Mouse (Mus musculus): ENCODE measurements at regions not wholly inside any gene's neighbourhood (a gene's known extent, or its start where the extent isn't known, plus 50 kb on each side); places are given as distances from the start of the nearest gene placed in this dataset.
A peak's percentile ranks its signal among the peaks of the same experiment; 100 is the strongest.
"Not testable (repeated sequence)": the region's sequence is repeated elsewhere in the genome, so short reads cannot be mapped to it uniquely, and the experiment has no call there.

GRCm38 (mm10) chr11:41728839-41729238 lies 271.8 kb downstream of the Gabrg2 start:
- 96% methylated on average over 2 of the region's 2 CpGs for WGBS
- Histone ChIP-seq H3K27ac (no peak overlapping the region), H3K36me3 (no peaks in the 10 kb centered on the region), H3K9me3 (no peaks in the 10 kb centered on the region), H3K4me3 (no peak overlapping the region), H3K9ac (no peak overlapping the region), H3K4me2 (replicated peaks) (no peak overlapping the region), H3K4me1 (no peaks in the 10 kb centered on the region), H3K27me3 (no peaks in the 10 kb centered on the region)
- ATAC-seq (ENCODE audit: insufficient number of reproducible peaks, insufficient read depth, low FRiP score, low TSS enrichment), result no peak

GRCm38 (mm10) chr11:41716616-41717015 lies 284.0 kb downstream of the Gabrg2 start:
- no peak overlapping the region for H3K4me3 ChIP-seq
- no peak for ATAC-seq (ENCODE audit: insufficient number of reproducible peaks, insufficient read depth, low FRiP score, low TSS enrichment)
- H3K27ac ChIP-seq, result no peak overlapping the region
- H3K9ac ChIP-seq, result no peak overlapping the region
- H3K9me3 ChIP-seq, result no peaks in the 10 kb centered on the region
- H3K4me2 ChIP-seq (replicated peaks), result no peak overlapping the region
- no peaks in the 10 kb centered on the region for H3K27me3 ChIP-seq
- no peaks in the 10 kb centered on the region for H3K4me1 ChIP-seq
- H3K36me3 ChIP-seq, result no peaks in the 10 kb centered on the region
- WGBS, result 88% methylated on average over 1 of the region's 1 CpGs

DNA sequence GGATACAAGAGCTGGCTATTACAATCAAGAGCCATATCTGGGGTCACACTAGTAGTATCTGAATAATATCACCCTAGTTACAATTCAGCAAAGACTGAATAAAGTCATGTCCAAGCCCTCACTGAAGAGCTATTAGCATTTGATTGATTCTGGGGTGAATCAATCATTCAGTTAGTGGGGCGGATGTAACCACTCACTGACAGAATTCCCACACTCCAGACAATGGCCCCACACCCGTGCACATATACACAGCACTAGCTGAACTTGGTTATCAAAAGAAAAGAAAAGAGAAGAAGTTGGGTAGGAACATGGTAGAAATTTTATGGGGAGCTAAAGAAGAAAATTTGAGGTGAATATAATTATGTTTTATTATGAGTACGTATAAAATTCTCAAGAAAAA lies 310.0 kb downstream of the Gabrg2 start:
- Histone ChIP-seq H3K27ac (no peak overlapping the region), H3K27me3 (no peaks in the 10 kb centered on the region), H3K36me3 (no peaks in the 10 kb centered on the region), H3K4me3 (no peak overlapping the region), H3K4me2 (replicated peaks) (no peak overlapping the region), H3K4me1 (no peaks in the 10 kb centered on the region), H3K9ac (no peak overlapping the region), H3K9me3 (no peaks in the 10 kb centered on the region)
- no peak for ATAC-seq (ENCODE audit: insufficient number of reproducible peaks, insufficient read depth, low FRiP score, low TSS enrichment)
- 90% methylated on average over 3 of the region's 3 CpGs for WGBS

GRCm38 (mm10) chr11:41682991-41683390 lies 317.7 kb downstream of the Gabrg2 start:
- Histone ChIP-seq H3K27me3 (no peaks in the 10 kb centered on the region), H3K4me3 (no peak overlapping the region), H3K27ac (no peak overlapping the region), H3K36me3 (no peaks in the 10 kb centered on the region), H3K9ac (no peak overlapping the region), H3K4me1 (no peaks in the 10 kb centered on the region), H3K9me3 (no peaks in the 10 kb centered on the region), H3K4me2 (replicated peaks) (no peak overlapping the region)
- no peak for ATAC-seq (ENCODE audit: insufficient number of reproducible peaks, insufficient read depth, low FRiP score, low TSS enrichment)
- 63% methylated on average over 1 of the region's 1 CpGs for WGBS

GRCm38 (mm10) chr11:41652566-41652965 lies 348.1 kb downstream of the Gabrg2 start:
- Histone ChIP-seq H3K9ac (no peak overlapping the region), H3K27me3 (no peaks in the 10 kb centered on the region), H3K4me2 (replicated peaks) (no peak overlapping the region), H3K36me3 (no peaks in the 10 kb centered on the region), H3K9me3 (no peaks in the 10 kb centered on the region), H3K4me1 (no peaks in the 10 kb centered on the region), H3K27ac (no peak overlapping the region), H3K4me3 (no peak overlapping the region)
- 68% methylated on average over 1 of the region's 1 CpGs for WGBS
- ATAC-seq (ENCODE audit: insufficient number of reproducible peaks, insufficient read depth, low FRiP score, low TSS enrichment), result no peak

GRCm38 (mm10) chr11:41645502-41645891 lies 355.2 kb downstream of the Gabrg2 start:
- no peak for ATAC-seq (ENCODE audit: insufficient number of reproducible peaks, insufficient read depth, low FRiP score, low TSS enrichment)
- peak overlapping the region; percentile 30; the same call in 1 of the 2 replicates for H3K27ac ChIP-seq
- H3K9ac ChIP-seq, result no peak overlapping the region
- H3K4me2 ChIP-seq (replicated peaks), result 0 out of 2 replicates have a peak overlapping the region, but pooled peaks have one; percentile 5
- H3K9me3 ChIP-seq, result no peaks in the 10 kb centered on the region
- no peaks in the 10 kb centered on the region for H3K27me3 ChIP-seq
- peaks cover 10% of the 10 kb centered on the region; the same call in 1 of the 2 replicates for H3K4me1 ChIP-seq
- WGBS, result 23% methylated on average over 4 of the region's 4 CpGs
- H3K4me3 ChIP-seq, result no peak overlapping the region
- no peaks in the 10 kb centered on the region for H3K36me3 ChIP-seq

- H3K27ac ChIP-seq, result peak overlapping the region; percentile 30
- 0 out of 2 replicates have a peak overlapping the region, but pooled peaks have one; percentile 5 for H3K4me2 ChIP-seq (replicated peaks)
- ATAC-seq (ENCODE audit: insufficient number of reproducible peaks, insufficient read depth, low FRiP score, low TSS enrichment), result peak; percentile 79
- WGBS, result 15% methylated on average over 7 of the region's 7 CpGs
- H3K4me1 ChIP-seq, result peaks cover 10% of the 10 kb centered on the region; the same call in 1 of the 2 replicates
- H3K4me3 ChIP-seq, result no peak overlapping the region
- no peaks in the 10 kb centered on the region for H3K27me3 ChIP-seq
- no peaks in the 10 kb centered on the region for H3K36me3 ChIP-seq
- H3K9ac ChIP-seq, result no peak overlapping the region
- H3K9me3 ChIP-seq, result no peaks in the 10 kb centered on the region
These were observed 355.7 kb downstream of the Gabrg2 start for GRCm38 (mm10) chr11:41644725-41645501.

- Histone ChIP-seq H3K36me3 (no peaks in the 10 kb centered on the region), H3K9me3 (no peaks in the 10 kb centered on the region), H3K27ac (no peak overlapping the region), H3K27me3 (no peaks in the 10 kb centered on the region), H3K4me2 (replicated peaks) (no peak overlapping the region), H3K9ac (no peak overlapping the region), H3K4me1 (peaks cover 10% of the 10 kb centered on the region; the same call in 1 of the 2 replicates), H3K4me3 (no peak overlapping the region)
- 55% methylated on average over 3 of the region's 3 CpGs for WGBS
- ATAC-seq (ENCODE audit: insufficient number of reproducible peaks, insufficient read depth, low FRiP score, low TSS enrichment), result no peak
These were observed 356.6 kb downstream of the Gabrg2 start for GRCm38 (mm10) chr11:41644083-41644482.

DNA sequence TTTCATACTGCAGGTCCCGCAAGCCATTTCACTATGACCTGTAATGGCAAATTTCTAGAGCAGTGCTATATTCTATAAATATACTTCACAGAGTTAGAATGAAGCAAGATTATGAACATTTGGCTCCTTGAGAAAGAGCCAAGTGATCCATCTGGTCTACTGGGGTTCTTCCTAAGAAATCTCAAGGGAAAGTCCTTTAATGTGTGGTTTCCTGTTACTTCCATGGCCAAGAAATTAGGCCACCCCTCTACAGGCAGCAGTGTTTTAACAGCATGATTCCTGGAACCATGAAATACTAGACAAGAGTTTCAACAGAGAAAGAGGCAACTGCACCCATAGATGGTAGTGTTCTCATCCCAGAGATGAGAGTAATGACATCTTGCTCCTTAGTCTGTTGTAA lies 401.7 kb downstream of the Gabrg2 start:
- no peak overlapping the region for H3K9ac ChIP-seq
- H3K4me3 ChIP-seq, result no peak overlapping the region
- no peaks in the 10 kb centered on the region for H3K27me3 ChIP-seq
- no peaks in the 10 kb centered on the region for H3K36me3 ChIP-seq
- H3K9me3 ChIP-seq, result no peaks in the 10 kb centered on the region
- H3K4me1 ChIP-seq, result no peaks in the 10 kb centered on the region
- ATAC-seq (ENCODE audit: insufficient number of reproducible peaks, insufficient read depth, low FRiP score, low TSS enrichment), result no peak
- H3K27ac ChIP-seq, result no peak overlapping the region
- no peak overlapping the region for H3K4me2 ChIP-seq (replicated peaks)
- 96% methylated on average over 1 of the region's 1 CpGs for WGBS

DNA sequence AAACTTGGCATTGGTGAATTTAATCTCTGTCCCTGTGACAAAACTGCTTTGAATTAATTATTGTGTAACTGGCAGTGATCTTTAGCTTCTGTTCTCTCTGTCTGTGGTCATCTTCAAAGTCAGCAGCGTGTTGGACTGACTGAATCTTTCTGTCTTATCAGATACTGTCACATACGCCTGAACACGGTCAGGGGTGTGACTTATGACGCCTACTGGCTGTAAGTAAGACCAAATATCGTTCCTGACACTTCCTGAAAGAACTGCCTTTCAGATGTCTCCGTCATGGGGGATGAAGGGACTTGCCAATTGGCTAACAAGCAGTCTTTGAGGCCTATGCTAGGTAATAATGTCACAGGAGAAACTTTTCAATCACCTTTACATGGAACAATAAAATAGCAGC lies 402.2 kb downstream of the Gabrg2 start:
- WGBS, result 74% methylated on average over 6 of the region's 6 CpGs
- no peak overlapping the region for H3K4me2 ChIP-seq (replicated peaks)
- H3K9ac ChIP-seq, result no peak overlapping the region
- H3K27ac ChIP-seq, result no peak overlapping the region
- H3K4me1 ChIP-seq, result no peaks in the 10 kb centered on the region
- no peak for ATAC-seq (ENCODE audit: insufficient number of reproducible peaks, insufficient read depth, low FRiP score, low TSS enrichment)
- H3K4me3 ChIP-seq, result no peak overlapping the region
- no peaks in the 10 kb centered on the region for H3K9me3 ChIP-seq
- no peaks in the 10 kb centered on the region for H3K36me3 ChIP-seq
- no peaks in the 10 kb centered on the region for H3K27me3 ChIP-seq

DNA sequence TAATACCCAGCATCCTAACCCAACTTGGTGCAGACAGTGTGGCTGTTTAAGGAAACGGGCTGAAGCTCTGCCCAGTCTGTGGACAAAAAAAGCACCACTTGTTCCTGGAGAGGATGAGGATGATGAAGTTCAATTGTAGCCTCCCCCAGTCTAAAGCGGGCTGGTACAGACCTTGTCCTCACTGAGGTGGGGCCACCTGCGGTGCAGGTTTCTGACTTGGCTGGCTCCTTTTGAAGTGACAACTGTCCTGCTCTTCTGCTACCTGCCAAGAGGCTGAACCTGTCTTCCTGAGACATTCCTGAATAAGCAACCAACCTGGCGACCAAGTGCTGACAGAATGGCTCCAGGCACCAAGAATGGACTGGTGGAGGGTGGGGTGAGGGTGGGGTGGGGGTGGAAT lies 409.2 kb downstream of the Gabrg2 start:
- not testable (repeated sequence) for H3K9ac ChIP-seq; ATAC-seq (ENCODE audit: insufficient number of reproducible peaks, insufficient read depth, low FRiP score, low TSS enrichment); H3K27me3 ChIP-seq; H3K9me3 ChIP-seq; H3K36me3 ChIP-seq; H3K27ac ChIP-seq; H3K4me1 ChIP-seq; H3K4me3 ChIP-seq; H3K4me2 ChIP-seq (replicated peaks)
- WGBS, result 71% methylated on average over 4 of the region's 4 CpGs
